Mouse (Mus musculus) thymus, postnatal 25 days (tissue): ENCODE measurements at regions not wholly inside any gene's neighbourhood (a gene's known extent, or its start where the extent isn't known, plus 50 kb on each side); places are given as distances from the start of the nearest gene placed in this dataset.
"Not testable (repeated sequence)": the region's sequence is repeated elsewhere in the genome, so short reads cannot be mapped to it uniquely, and the experiment has no call there.

Experiments
- DNase-seq: peaks from one replicate; pipeline ENCODE4 v3.0.0; 2022

DNA sequence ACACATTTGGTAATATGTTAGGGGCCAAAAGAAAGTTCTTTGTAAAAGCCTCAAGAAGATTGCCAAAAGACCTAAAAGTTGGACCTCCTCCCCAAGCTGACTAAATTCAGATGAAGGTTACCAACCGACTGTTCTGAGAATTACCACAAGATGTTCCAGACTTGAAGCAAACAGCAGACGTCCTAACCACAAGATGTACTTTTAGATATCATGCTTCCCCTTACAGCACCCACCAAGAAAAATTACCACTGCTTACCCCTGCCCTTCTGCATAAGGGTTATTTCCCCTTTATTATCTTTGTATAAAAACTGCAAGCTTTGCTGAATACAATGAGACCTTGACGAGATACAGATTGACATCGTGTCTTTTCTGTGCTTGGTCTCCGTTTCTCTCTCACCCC, 121.6 kb upstream of the Cst10 start:
- no peak for DNase-seq

- DNase-seq = no peak
Measured at GRCm38 (mm10) chr2:149284199-149284598, 120.7 kb upstream of the Cst10 start.

- DNase-seq = not testable (repeated sequence)
Measured at GRCm38 (mm10) chr2:149296936-149297335, 107.9 kb upstream of the Cst10 start.

DNA sequence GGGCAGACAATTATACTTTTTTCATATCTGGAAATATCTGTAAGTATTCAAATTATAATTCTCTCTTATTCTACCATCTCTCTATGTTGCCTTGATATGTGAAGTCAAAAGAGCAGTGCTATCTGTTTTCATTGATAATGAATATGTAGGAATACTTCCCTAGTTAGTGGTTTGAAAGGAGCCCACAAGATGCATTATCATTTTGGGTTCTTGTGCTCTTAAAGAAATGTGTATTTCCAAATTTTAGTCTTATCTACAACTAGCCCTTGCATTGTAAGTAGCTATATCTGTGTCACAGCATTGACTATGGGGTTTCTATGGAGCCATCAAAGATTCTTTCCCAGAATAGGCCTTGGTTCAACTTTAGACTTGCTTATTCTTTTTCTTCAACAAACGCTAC, 99.3 kb upstream of the Cst10 start:
- no peak for DNase-seq

- peak; percentile 11 for DNase-seq
Measured at GRCm38 (mm10) chr2:149350239-149350811, 54.5 kb upstream of the Cst10 start.
